Mouse (Mus musculus): ENCODE measurements at regions not wholly inside any gene's neighbourhood (a gene's known extent, or its start where the extent isn't known, plus 50 kb on each side); places are given as distances from the start of the nearest gene placed in this dataset.
"Not testable (repeated sequence)": the region's sequence is repeated elsewhere in the genome, so short reads cannot be mapped to it uniquely, and the experiment has no call there.

DNA sequence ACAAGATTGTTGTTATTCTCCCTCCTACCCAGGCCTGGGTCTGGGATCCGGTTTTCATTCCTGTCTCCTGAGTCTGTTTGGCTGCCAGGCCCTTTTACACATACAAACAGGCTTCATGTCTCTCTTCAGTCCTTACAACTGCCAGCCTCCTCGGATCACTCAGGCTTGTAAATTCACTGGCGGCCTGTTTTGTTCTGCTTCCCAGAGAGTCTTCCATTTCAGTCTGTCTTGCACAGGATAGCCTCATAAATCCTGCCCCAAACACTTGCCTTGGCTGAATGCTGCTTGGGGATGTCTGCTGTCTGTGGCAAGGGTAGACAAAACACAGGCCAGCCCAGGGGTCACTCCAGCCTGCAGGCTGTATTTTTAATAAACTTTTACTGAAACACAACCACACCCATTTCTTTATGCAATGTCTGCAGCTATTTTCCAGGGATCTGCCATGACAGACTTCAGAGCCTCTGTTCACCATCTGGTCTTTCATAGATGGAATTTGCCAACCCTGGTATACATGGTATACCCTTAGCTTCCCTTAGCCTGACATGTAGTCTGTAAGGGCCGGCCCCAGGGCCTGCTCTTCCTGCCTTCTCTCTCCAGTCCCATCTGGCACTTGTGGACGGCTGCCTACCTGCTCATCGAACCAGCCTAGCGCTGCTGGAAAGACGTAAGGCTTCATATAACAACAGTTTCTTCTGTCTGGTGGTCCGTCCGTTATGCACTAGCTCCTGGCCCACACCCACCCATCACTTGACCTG is 149.0 kb upstream of the Mocs1 start:
- no peak for DNase-seq

DNA sequence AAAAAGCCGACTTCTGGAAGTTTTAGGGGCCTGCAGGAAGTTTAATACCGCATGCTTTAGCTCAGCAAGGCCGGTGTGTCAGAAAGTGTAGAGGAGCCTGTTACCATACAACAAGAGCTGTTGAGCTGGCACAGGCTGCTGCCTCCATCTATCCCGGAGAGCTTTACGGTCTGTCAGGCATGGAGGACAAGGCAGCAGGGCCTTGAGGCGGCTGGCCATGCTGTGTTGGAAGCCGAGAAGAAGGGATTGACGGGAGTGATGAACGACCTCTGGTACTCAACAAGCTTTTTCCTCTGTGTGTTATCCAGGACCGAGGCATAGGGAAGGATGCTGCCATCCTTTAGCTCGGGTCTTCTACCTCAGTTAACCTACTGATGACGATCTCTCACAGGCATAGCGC is 146.8 kb upstream of the Mocs1 start:
- DNase-seq, result no peak

DNA sequence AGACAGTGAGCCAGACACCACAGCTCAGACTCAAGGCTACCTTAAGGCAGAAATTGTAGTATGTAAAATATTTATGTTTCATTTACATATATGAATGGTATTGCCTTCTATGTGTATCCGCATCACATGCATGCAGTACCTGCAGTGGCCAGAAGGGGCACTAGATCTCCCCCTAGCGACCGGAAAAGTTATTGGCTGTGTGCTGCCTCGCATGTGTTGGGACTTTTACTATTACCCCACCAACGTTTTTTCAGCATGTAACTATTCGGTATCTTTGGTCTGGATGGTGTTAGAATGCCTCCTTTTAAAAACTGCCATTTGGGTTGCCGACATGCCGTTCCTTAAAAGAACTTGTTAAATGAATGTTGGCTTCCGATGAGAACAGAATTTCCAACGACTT is 145.7 kb upstream of the Mocs1 start:
- no peak for DNase-seq

DNA sequence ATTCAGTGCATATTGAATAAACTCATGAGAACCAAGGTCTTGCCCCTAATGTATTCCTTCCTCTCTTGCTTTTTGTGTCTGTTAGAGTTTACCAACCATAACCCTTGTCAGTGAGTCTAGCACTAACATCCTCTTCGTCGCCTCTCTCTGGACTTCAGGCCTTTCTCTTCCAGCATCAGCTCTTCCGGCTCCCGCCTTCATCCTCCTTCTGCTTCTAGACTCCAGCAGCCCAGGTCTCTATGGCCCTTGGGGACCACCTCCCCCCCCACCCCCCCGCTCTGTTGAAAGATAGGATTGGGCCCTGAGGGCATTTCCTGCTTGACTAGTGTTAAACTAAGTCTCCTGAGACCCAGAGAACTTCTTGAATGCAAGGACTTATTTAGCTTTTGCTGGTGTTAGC is 144.7 kb upstream of the Mocs1 start:
- DNase-seq, result no peak

DNA sequence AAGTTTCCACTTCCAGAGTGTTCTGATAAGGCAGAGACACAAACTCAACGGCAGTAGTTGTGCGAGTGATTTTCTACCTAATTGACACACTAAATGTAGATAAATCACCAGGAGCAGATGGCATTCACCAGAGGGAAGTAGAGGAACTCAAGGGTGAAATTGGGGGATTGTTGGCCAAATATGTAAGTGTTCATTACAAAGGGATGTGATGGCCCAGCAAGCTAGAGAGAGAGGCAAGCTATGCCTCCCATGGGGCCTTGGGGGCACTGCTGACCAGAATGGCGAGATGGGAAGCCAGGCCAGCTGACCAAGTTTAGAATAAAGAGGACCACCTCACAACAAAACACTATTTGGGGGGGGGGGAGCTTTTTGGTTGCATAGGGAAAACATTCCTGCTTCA is 136.5 kb upstream of the Mocs1 start:
- DNase-seq, result no peak

DNA sequence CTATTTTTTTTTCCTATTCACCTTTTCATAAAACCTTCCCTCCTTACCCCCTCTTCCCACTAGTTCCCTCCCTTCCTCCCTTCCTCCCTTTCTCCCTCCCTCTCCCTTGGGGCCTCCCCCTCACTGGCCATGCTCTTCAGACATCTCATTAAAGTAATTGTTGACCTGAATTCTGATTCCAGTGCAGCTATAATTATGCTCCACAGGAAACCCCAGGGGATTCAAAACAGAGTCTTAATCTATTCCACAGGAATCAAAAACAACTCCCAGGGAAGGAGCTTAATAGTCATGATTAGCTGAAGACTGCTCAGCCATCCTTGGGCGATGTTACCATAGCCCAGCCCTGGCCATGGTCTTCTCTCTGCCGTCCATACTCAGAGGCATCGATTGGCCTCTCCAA is 123.7 kb upstream of the Mocs1 start:
- no peak for DNase-seq

DNA sequence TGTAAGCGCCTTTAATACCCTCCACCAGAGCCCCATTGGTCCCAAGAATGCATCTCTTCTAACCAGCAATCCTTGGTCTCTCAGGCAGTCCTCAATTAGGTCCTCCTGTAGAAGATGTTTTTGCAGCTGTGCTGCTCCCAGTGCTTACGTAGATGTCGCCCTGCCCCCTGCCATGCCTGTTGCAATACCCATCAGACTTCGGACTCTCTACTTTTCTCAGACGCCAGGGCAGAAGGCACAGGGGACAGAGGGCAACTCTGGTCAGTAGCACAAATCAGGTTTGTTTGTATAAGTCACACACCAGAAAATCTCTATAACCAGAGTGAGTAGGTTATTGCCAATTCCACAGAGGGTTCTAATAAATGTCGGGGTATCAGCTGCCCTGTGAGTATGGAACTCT is 123.0 kb upstream of the Mocs1 start:
- DNase-seq, result no peak

DNA sequence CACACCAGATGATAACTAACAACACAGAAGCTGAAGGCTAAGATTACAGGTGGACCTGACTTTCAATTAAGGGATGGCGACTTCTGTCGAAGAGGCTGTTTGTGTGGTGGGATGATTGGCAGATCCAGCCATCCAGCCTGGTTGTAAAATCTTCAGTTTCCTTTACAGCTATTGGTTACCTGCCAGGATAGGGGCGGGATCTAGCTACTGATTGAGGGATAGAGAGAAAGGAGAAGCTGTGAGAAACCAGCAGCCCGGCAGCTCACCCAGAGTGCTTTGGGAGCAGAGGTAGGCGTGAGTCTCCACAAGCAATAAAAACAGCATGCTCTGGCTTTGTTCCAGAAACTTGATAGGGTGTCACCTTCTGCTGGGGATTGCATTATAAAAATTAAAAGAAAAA is 119.1 kb upstream of the Mocs1 start:
- DNase-seq, result peak; percentile 6 to 21

DNA sequence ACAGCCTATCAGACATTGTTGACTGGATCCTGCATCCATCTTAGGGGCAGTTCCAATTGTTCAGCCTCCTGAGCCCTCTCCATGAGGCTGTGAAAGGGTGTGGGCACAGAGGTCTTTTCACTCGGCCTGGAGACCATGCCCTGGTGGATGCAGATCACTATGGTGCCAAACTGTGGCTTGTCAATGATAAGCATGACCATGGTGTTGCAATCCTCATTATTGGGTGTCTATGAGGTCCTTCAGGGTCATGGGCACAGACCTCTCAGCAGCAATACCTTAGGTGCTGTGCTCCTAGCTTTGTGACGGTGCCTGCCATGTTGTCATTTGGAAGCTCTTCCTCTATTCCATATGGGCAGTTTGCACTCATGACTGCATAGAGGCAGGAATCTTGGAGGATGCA is 114.0 kb upstream of the Mocs1 start:
- DNase-seq, result no peak

DNA sequence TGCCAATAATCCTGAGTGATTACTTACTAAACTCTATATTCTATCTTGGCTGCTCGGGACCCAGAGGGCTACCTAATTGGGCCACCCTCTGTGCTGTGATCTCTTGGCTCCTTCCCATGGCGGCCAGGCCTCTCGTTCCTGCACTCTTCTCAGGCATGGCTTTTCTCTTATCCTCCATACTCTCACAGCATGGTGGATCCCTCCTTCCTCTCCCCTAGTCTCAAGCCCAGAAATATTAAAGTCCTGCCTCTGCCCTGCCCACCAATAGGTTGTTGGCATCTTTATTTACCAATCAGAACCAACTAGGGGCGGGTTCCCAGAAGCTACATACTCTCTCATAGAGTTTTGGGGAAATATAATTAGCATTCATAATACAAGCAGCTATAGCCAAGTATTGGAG is 100.6 kb upstream of the Mocs1 start:
- no peak for DNase-seq

DNA sequence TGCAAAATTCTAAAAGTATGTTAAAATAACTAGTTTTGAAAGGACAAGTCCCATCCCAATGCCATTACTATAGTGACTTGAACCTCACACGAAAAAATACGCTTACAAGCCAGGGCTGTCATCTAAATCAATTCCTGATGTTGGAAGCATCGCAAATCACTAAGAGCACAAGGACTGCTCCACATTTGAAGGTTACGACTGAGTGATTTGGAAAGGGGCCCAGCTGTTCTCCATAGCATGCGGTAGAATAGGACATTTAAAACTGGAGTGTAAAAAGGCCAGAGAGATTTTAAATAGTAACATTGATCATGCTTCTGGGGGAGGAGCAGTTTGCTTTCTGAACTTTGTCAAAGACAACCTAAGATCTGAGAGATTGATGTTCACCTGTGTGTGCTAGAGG is 92.8 kb upstream of the Mocs1 start:
- peak; percentile 66 to 67 for DNase-seq

DNA sequence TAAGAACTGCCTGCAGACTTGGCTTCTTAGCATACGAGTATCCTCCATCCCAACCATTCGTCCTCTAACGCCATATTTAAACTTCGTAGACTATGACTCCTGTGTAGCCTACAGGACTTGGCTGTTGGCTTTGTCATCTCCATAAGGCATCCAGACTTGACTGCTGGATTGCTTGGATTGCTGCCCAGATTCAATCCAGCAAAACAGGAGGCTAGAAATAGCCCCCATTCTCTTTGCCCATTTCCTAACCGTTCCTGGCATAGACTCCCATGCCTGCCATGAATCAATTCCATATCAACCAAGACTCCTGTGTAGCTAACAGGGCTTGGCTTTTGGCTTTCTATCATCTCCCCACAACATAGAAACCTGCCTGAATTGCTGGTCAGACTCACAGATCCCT is 90.3 kb upstream of the Mocs1 start:
- DNase-seq, result no peak

DNA sequence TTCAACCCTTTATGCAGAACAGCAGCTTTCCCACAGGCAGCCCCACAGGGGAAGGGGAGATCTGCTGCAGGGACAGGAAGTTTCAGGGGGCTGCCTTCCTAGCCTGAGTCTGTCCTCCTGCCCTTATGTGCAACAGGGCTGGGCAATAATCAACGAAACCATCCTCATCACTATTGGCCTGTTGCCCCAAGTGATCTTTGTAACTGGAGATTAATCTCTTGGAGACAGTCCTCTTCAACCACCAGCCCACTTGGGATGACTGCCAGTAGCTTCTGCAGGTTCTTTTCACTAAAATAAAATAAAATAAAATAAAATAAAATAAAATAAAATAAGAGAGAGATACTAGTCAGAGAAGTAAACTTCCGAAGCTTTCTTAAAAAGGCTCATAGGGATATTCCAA is 85.5 kb upstream of the Mocs1 start:
- DNase-seq, result no peak

DNA sequence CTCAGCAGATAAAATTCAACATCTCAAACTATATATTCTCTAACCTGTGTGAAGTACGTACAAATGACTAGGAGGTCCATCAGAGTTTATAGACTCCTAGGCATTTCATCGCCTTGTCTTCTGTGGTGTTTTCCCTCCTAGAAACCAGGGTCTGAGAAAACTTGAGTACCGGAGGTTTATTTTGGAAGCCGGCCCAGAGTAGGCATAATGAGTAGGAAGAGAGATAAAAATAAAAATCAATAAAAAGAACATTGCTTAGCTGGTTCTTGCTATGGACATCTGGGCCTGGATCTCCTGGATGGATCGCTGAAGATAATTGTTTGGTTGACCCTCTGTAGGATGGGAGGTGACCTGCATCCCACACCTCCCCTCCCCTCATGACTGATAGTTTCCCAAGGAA is 81.5 kb upstream of the Mocs1 start:
- DNase-seq, result no peak

DNA sequence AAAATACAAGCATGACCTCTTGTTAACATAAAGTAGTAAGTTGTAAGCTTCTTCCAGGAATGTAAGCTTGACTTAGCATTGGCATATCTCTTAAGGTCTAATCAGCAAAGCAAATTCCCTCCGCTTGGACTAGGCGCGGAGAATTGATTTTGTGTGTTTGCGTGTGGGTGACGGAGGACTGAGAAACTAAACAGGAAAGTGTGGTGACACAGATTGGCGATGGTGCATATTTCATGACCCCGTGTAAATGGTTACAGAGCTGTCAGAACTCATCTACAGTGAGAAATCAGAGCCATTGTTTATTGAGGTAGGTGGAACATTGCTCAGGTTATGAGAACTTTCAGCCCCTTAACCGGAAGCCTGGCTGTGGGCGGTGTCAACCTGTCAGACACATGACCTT is 78.8 kb upstream of the Mocs1 start:
- no peak for DNase-seq

DNA sequence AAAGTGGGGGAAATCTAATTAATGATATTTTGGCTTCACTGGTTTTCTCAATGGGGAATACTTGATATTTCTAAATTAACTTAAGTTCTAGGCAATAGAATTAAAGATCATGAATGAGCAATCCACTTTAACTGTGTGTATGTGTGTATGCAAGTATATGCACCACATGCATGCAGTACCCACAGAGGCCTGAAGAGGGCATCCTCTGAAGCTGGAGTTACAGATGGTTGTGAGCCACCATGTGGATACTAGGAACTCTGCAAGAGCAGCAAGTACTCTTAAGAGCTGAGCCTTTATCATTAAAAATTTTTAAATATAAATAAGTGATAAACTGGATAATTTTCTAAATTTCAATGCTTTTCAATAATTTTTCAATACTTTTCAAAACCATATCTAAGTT is 69.0 kb upstream of the Mocs1 start:
- no peak for DNase-seq

DNA sequence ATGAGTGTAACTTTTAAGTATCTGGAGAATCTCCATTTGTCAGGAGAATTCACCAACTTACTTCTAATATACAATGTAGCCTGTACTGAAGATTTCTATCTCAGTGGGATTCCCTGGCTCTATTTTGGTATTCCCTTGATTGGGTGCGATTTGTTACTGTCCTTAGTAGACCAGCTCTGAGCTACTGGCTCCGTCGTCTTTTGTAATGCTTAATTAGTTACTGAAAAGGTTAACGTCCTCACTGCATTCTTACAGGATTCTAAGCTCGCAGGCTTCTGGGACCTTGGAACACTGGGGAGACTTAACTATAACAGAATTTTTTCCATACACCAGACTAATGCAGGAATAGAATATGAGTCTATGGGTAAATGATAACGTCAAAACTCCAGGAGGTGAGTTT is 67.9 kb upstream of the Mocs1 start:
- DNase-seq, result not testable (repeated sequence)

DNA sequence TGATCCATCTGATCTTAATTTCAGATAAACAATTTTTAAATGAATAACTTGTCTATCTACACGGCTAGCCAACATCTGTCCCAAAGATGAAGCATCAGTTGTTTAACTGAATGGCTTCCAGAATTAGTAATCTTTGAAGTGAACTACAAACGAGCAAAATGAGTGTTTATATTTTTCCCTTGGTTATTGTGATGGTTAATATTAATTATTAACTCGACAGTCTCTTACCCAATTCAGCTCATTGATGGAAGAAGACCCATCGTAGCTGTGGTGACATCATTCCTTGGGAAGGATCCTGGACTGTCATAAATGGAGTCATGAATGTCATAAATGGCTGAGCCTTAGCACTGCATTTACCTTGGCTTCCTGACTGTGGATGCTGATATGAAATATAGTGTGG is 60.4 kb upstream of the Mocs1 start:
- no peak for DNase-seq

DNA sequence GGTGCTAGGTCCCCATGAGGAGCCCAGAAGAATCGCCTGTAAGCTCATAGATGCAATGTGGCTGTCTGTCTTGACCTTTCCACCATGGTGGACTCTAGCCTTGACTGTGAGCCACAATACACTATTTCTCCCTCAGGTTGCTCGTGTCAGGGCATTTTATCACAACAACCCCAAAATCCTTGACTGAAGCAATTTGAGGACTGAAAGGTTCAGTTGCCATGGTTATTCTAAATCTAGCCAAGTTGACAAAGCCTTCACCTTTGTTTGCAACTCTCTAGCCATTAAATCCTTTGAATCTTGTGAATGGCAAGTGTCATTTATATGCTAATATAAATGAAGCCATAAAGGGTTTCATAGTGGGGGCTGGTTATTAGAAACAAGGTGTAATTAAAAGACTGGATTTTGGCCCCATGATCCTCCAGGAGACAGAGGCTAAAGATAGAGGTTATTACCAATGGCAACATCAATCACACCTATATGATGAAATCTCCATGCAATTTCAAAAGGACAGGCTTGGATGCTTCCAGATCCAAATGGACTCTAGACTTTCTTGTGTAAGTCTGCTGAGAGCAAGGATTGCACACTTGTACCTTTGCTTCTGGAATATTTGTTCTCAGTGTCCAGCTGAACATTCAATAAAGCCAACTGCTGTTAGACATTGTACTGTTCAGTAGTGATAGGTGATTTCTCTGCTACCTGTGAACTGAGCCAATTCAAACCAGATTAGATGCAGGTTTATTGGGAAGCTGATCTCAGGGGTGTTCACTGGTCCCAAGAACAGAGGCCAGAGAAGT is 59.5 kb upstream of the Mocs1 start:
- no peak for DNase-seq

DNA sequence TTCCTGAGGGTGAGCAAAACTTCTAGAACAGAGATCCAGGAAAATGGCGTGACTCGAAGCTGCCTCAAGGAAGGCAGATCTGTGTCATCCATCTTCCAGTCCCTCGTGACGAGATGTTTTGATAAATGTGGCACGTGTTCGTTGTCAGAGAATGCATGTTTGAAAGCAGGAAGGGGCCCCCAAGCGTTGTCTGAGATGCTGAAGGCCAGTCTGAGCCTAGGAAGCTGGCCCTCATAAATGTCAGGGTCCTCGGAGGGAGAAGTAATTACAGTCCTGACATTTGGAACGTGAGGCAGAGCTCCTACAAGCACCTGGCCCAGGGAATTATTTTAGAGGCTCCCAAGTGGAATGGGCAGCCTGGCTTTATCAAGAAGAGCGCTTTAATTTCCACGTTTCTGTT is 50.5 kb upstream of the Mocs1 start:
- DNase-seq, result peak; percentile 24 to 45
